Mouse (Mus musculus): ENCODE measurements around the gene Frrs1. TPM values are rescaled to one million over a fixed set of nuclear protein-coding genes. Genes with fewer than 3 reads are reported as not detected.

Gene Frrs1
- polyA plus RNA-seq, 2 experiments = 20.5 to 30.5 TPM

GRCm38 (mm10) chr3:116884941-116885340, 25.7 kb downstream of the Frrs1 start:
- Histone ChIP-seq H3K27ac (no peak overlapping the region), H3K9ac (replicated peaks) (no peak overlapping the region), H3K4me1 (replicated peaks; ENCODE audit: control insufficient read depth in 2 of 2, insufficient read depth in 2 of 2, low read length in 1 of 2) (no peaks in the 10 kb centered on the region), H3K4me3 (ENCODE audit: insufficient read depth in 1 of 2, low read depth in 2 of 2, low read length in 2 of 2) (no peak overlapping the region), H3K36me3 (replicated peaks; ENCODE audit: control insufficient read depth, insufficient read depth, low read depth) (peaks cover 88% of the 10 kb centered on the region), H3K4me2 (ENCODE audit: low read depth) (no peak overlapping the region), H3K9me3 (ENCODE audit: control insufficient read depth, low read length) (no peaks in the 10 kb centered on the region), H3K27me3 (ENCODE audit: control insufficient read depth, insufficient read depth, low read length) (no peaks in the 10 kb centered on the region)
- 86% methylated on average over 8 of the region's 8 CpGs for WGBS (ENCODE audit: insufficient replicate concordance)
- TF ChIP-seq EP300 (IDR thresholded peaks at IDR 0.05; ENCODE audit: low read depth) (no peak), CTCF (IDR thresholded peaks at IDR 0.05; ENCODE audit: low read depth) (no peak)
- DNase-seq (ENCODE audit: low read depth in 3 of 3, low spot score in 3 of 3) (no peak), ATAC-seq (ENCODE audit: insufficient read depth) (no peak)

GRCm38 (mm10) chr3:116889358-116889757, 30.1 kb downstream of the Frrs1 start:
- H3K27me3 ChIP-seq (ENCODE audit: control insufficient read depth, insufficient read depth, low read length) = no peaks in the 10 kb centered on the region
- no peak overlapping the region for H3K4me2 ChIP-seq (ENCODE audit: low read depth)
- no peaks in the 10 kb centered on the region for H3K9me3 ChIP-seq (ENCODE audit: control insufficient read depth, low read length)
- DNase-seq (ENCODE audit: low read depth in 3 of 3, low spot score in 3 of 3) = no peak
- TF ChIP-seq EP300 (IDR thresholded peaks at IDR 0.05; ENCODE audit: low read depth) (no peak), CTCF (IDR thresholded peaks at IDR 0.05; ENCODE audit: low read depth) (no peak)
- H3K4me3 ChIP-seq (ENCODE audit: insufficient read depth in 1 of 2, low read depth in 2 of 2, low read length in 2 of 2) = no peak overlapping the region
- no peak for ATAC-seq (ENCODE audit: insufficient read depth)
- no peak overlapping the region for H3K27ac ChIP-seq
- H3K4me1 ChIP-seq (replicated peaks; ENCODE audit: control insufficient read depth in 2 of 2, insufficient read depth in 2 of 2, low read length in 1 of 2) = no peaks in the 10 kb centered on the region
- no peak overlapping the region for H3K9ac ChIP-seq (replicated peaks)
- H3K36me3 ChIP-seq (replicated peaks; ENCODE audit: control insufficient read depth, insufficient read depth, low read depth) = peaks cover 81% of the 10 kb centered on the region
- 89% methylated on average over 7 of the region's 7 CpGs for WGBS (ENCODE audit: insufficient replicate concordance)

GRCm38 (mm10) chr3:116890576-116890975, 31.3 kb downstream of the Frrs1 start:
- H3K27ac ChIP-seq = no peak overlapping the region
- no peak overlapping the region for H3K4me2 ChIP-seq (ENCODE audit: low read depth)
- TF ChIP-seq EP300 (IDR thresholded peaks at IDR 0.05; ENCODE audit: low read depth) (no peak), CTCF (IDR thresholded peaks at IDR 0.05; ENCODE audit: low read depth) (no peak)
- H3K4me1 ChIP-seq (replicated peaks; ENCODE audit: control insufficient read depth in 2 of 2, insufficient read depth in 2 of 2, low read length in 1 of 2) = no peaks in the 10 kb centered on the region
- DNase-seq (ENCODE audit: low read depth in 3 of 3, low spot score in 3 of 3) = no peak
- no peak overlapping the region for H3K4me3 ChIP-seq (ENCODE audit: insufficient read depth in 1 of 2, low read depth in 2 of 2, low read length in 2 of 2)
- no peaks in the 10 kb centered on the region for H3K27me3 ChIP-seq (ENCODE audit: control insufficient read depth, insufficient read depth, low read length)
- H3K36me3 ChIP-seq (replicated peaks; ENCODE audit: control insufficient read depth, insufficient read depth, low read depth) = peaks cover 79% of the 10 kb centered on the region
- ATAC-seq (ENCODE audit: insufficient read depth) = no peak
- no peaks in the 10 kb centered on the region for H3K9me3 ChIP-seq (ENCODE audit: control insufficient read depth, low read length)
- 89% methylated on average over 4 of the region's 4 CpGs for WGBS (ENCODE audit: insufficient replicate concordance)
- no peak overlapping the region for H3K9ac ChIP-seq (replicated peaks)

- H3K27me3 ChIP-seq (ENCODE audit: control insufficient read depth, insufficient read depth, low read length) = no peaks in the 10 kb centered on the region
- ATAC-seq (ENCODE audit: insufficient read depth) (no peak), DNase-seq (ENCODE audit: low read depth in 3 of 3, low spot score in 3 of 3) (no peak)
- H3K27ac ChIP-seq = no peak overlapping the region
- H3K4me3 ChIP-seq (ENCODE audit: insufficient read depth in 1 of 2, low read depth in 2 of 2, low read length in 2 of 2) = no peak overlapping the region
- 95% methylated on average over 17 of the region's 17 CpGs for WGBS (ENCODE audit: insufficient replicate concordance)
- TF ChIP-seq EP300 (IDR thresholded peaks at IDR 0.05; ENCODE audit: low read depth) = no peak
- TF ChIP-seq CTCF (IDR thresholded peaks at IDR 0.05; ENCODE audit: low read depth) = no peak
- H3K9ac ChIP-seq (replicated peaks) = no peak overlapping the region
- no peaks in the 10 kb centered on the region for H3K9me3 ChIP-seq (ENCODE audit: control insufficient read depth, low read length)
- H3K36me3 ChIP-seq (replicated peaks; ENCODE audit: control insufficient read depth, insufficient read depth, low read depth) = peaks cover 77% of the 10 kb centered on the region
- no peaks in the 10 kb centered on the region for H3K4me1 ChIP-seq (replicated peaks; ENCODE audit: control insufficient read depth in 2 of 2, insufficient read depth in 2 of 2, low read length in 1 of 2)
- H3K4me2 ChIP-seq (ENCODE audit: low read depth) = no peak overlapping the region
Measured at GRCm38 (mm10) chr3:116891436-116892205, 32.4 kb downstream of the Frrs1 start.

GRCm38 (mm10) chr3:116892206-116892563, 32.9 kb downstream of the Frrs1 start:
- DNase-seq (ENCODE audit: low read depth in 3 of 3, low spot score in 3 of 3) (no peak), ATAC-seq (ENCODE audit: insufficient read depth) (no peak)
- Histone ChIP-seq H3K27me3 (ENCODE audit: control insufficient read depth, insufficient read depth, low read length) (no peaks in the 10 kb centered on the region), H3K27ac (no peak overlapping the region), H3K4me2 (ENCODE audit: low read depth) (no peak overlapping the region), H3K36me3 (replicated peaks; ENCODE audit: control insufficient read depth, insufficient read depth, low read depth) (peaks cover 81% of the 10 kb centered on the region), H3K4me3 (ENCODE audit: insufficient read depth in 1 of 2, low read depth in 2 of 2, low read length in 2 of 2) (no peak overlapping the region), H3K9ac (replicated peaks) (no peak overlapping the region), H3K4me1 (replicated peaks; ENCODE audit: control insufficient read depth in 2 of 2, insufficient read depth in 2 of 2, low read length in 1 of 2) (no peaks in the 10 kb centered on the region), H3K9me3 (ENCODE audit: control insufficient read depth, low read length) (no peaks in the 10 kb centered on the region)
- TF ChIP-seq CTCF (IDR thresholded peaks at IDR 0.05; ENCODE audit: low read depth) (no peak), EP300 (IDR thresholded peaks at IDR 0.05; ENCODE audit: low read depth) (no peak)
- 86% methylated on average over 6 of the region's 6 CpGs for WGBS (ENCODE audit: insufficient replicate concordance)

All from liver, embryonic 14.5 days (tissue).